Mouse (Mus musculus): Measurements from ENCODE around the gene Vwf. TPM values are rescaled to one million over a fixed set of nuclear protein-coding genes. Genes with fewer than 3 reads are reported as not detected.

Gene Vwf
- total RNA-seq, 2 experiments from 2014 or later: 86.0 to 87.2 TPM

GRCm38 (mm10) chr6:125548406-125548805 is 1.8 kb downstream of the Vwf start:
- DNase-seq: no peak

- no peak for DNase-seq
Observed at GRCm38 (mm10) chr6:125550172-125550571, 3.6 kb downstream of the Vwf start.

GRCm38 (mm10) chr6:125552760-125553159 is 6.2 kb downstream of the Vwf start:
- DNase-seq: peak; percentile 39

- no peak for DNase-seq
Observed at GRCm38 (mm10) chr6:125553551-125553950, 7.0 kb downstream of the Vwf start.

GRCm38 (mm10) chr6:125558831-125559230 is 12.3 kb downstream of the Vwf start:
- no peak for DNase-seq

- no peak for DNase-seq
Observed at GRCm38 (mm10) chr6:125561031-125561430, 14.5 kb downstream of the Vwf start.

- no peak for DNase-seq
Observed at GRCm38 (mm10) chr6:125561521-125561920, 14.9 kb downstream of the Vwf start.

- DNase-seq: no peak
Observed at GRCm38 (mm10) chr6:125564812-125565281, 18.3 kb downstream of the Vwf start.

- no peak for DNase-seq
Observed at GRCm38 (mm10) chr6:125565326-125565725, 18.8 kb downstream of the Vwf start.

- no peak for DNase-seq
Observed at GRCm38 (mm10) chr6:125566656-125567055, 20.1 kb downstream of the Vwf start.

GRCm38 (mm10) chr6:125568381-125568780 is 21.8 kb downstream of the Vwf start:
- DNase-seq: peak; percentile 38

GRCm38 (mm10) chr6:125572291-125573188 is 26.0 kb downstream of the Vwf start:
- DNase-seq: peak; percentile 91

GRCm38 (mm10) chr6:125573189-125573928 is 26.8 kb downstream of the Vwf start:
- peak; percentile 80 for DNase-seq

GRCm38 (mm10) chr6:125575080-125575479 is 28.5 kb downstream of the Vwf start:
- DNase-seq: no peak

- no peak for DNase-seq
Observed at GRCm38 (mm10) chr6:125577301-125577700, 30.7 kb downstream of the Vwf start.

- peak; percentile 45 for DNase-seq
Observed at GRCm38 (mm10) chr6:125577882-125578646, 31.5 kb downstream of the Vwf start.

GRCm38 (mm10) chr6:125578647-125579011 is 32.1 kb downstream of the Vwf start:
- no peak for DNase-seq

- DNase-seq: no peak
Observed at GRCm38 (mm10) chr6:125579864-125580263, 33.3 kb downstream of the Vwf start.

- DNase-seq: no peak
Observed at GRCm38 (mm10) chr6:125583666-125584065, 37.1 kb downstream of the Vwf start.

- DNase-seq: no peak
Observed at GRCm38 (mm10) chr6:125584266-125584665, 37.7 kb downstream of the Vwf start.

GRCm38 (mm10) chr6:125585579-125585978 is 39.0 kb downstream of the Vwf start:
- DNase-seq: no peak

- DNase-seq: no peak
Observed at GRCm38 (mm10) chr6:125586042-125586566, 39.5 kb downstream of the Vwf start.
